Mouse (Mus musculus) MEL (cell line): ENCODE results near the gene Nkiras2. TPM values are rescaled to one million over a fixed set of nuclear protein-coding genes. Genes with fewer than 3 reads are reported as not detected.
"Not testable (repeated sequence)": the region's sequence is repeated elsewhere in the genome, so short reads cannot be mapped to it uniquely, and the experiment has no call there.

Experiments
- DNase-seq: peaks from one replicate; pipeline ENCODE4 v3.0.0; 2011; ENCODE audit warnings: low read depth, low spot score
- H3K27ac ChIP-seq: 2 replicates; pipeline ENCODE4 v1.5.1; 2012; ENCODE audit warnings: low read depth, mild to moderate bottlenecking, control low read depth, low read length, moderate library complexity; ENCODE audit not compliant: control insufficient read depth
- H3K27me3 ChIP-seq, 2 experiments: fragments of 150-350 bp in 1 of 2; sonication (generic) in 1 of 2; 2 replicates each; pipeline ENCODE4 v1.6.1; 2012; ENCODE audit warnings: low read length in 2 of 2, mild to moderate bottlenecking in 2 of 2, improper control_type of control experiment in 1 of 2, moderate library complexity in 1 of 2; ENCODE audit not compliant: insufficient read depth in 2 of 2, control insufficient read depth in 1 of 2
- H3K36me3 ChIP-seq, 2 experiments: 2 replicates each; pipeline ENCODE4 v1.6.1; 2012 to 2014; ENCODE audit warnings: low read length in 2 of 2, improper control_type of control experiment in 1 of 2, inconsistent platforms in 1 of 2, mild to moderate bottlenecking in 1 of 2; ENCODE audit not compliant: insufficient read depth in 2 of 2, control insufficient read depth in 1 of 2
- H3K4me1 ChIP-seq, 2 experiments: fragments of 150-350 bp in 1 of 2; sonication (generic) in 1 of 2; 2 replicates each; pipeline ENCODE4 v1.6.1; 2012; ENCODE audit warnings: low read length in 2 of 2, improper control_type of control experiment in 1 of 2, mild to moderate bottlenecking in 1 of 2; ENCODE audit not compliant: insufficient read depth in 2 of 2, control insufficient read depth in 1 of 2
- H3K4me3 ChIP-seq, 2 experiments: fragments of 150-350 bp in 1 of 2; sonication (generic) in 1 of 2; 2 replicates each; pipeline ENCODE4 v1.5.1; 2012; ENCODE audit warnings: low read depth in 2 of 2, low read length in 2 of 2, mild to moderate bottlenecking in 2 of 2, moderate library complexity in 2 of 2, control low read depth in 1 of 2, improper control_type of control experiment in 1 of 2; ENCODE audit not compliant: control insufficient read depth in 1 of 2, insufficient read depth in 1 of 2
- H3K79me2 ChIP-seq: 2 replicates; pipeline ENCODE4 v1.6.1; 2012; ENCODE audit warnings: mild to moderate bottlenecking, low read length, moderate library complexity; ENCODE audit not compliant: control insufficient read depth, poor library complexity, insufficient read depth
- H3K9ac ChIP-seq: 2 replicates; pipeline ENCODE4 v1.6.1; 2012; ENCODE audit warnings: low read depth, mild to moderate bottlenecking, control low read depth, low read length, moderate library complexity; ENCODE audit not compliant: control insufficient read depth, poor library complexity, severe bottlenecking
- H3K9me3 ChIP-seq: fragments of 150-350 bp; sonication (generic); replicated peaks from 2 replicates; pipeline ENCODE4 v1.6.1; 2012; ENCODE audit warnings: mild to moderate bottlenecking, low read length, improper control_type of control experiment, moderate library complexity; ENCODE audit not compliant: insufficient read depth
- BHLHE40 ChIP-seq: IDR thresholded peaks from 2 replicates; pipeline ENCODE4 v1.6.1; 2012; ENCODE audit warnings: low read depth, mild to moderate bottlenecking, inconsistent platforms, low read length, improper control_type of control experiment, borderline replicate concordance
- CTCF ChIP-seq, 3 experiments: IDR thresholded peaks in 2 of 3; conservative IDR thresholded peaks in 1 of 3; 2 replicates each; pipeline ENCODE4 v1.5.1; 2011 to 2012; ENCODE audit warnings: low read length in 3 of 3, low read depth in 2 of 3, mild to moderate bottlenecking in 2 of 3, improper control_type of control experiment in 1 of 3, inconsistent platforms in 1 of 3, mixed read lengths in 1 of 3, moderate library complexity in 1 of 3; ENCODE audit not compliant: control insufficient read depth in 1 of 3, insufficient read depth in 1 of 3, poor library complexity in 1 of 3, severe bottlenecking in 1 of 3
- E2F4 ChIP-seq: IDR thresholded peaks from 2 replicates; pipeline ENCODE4 v1.6.1; 2011; ENCODE audit warnings: low read depth, low read length, improper control_type of control experiment, borderline replicate concordance
- ELF1 ChIP-seq: IDR thresholded peaks from 2 replicates; pipeline ENCODE4 v1.6.1; 2014; ENCODE audit warnings: low read depth, mild to moderate bottlenecking, inconsistent platforms, low read length, improper control_type of control experiment, moderate library complexity
- GABPA ChIP-seq: IDR thresholded peaks from 2 replicates; pipeline ENCODE4 v1.6.1; 2012; ENCODE audit warnings: low read depth, mild to moderate bottlenecking, inconsistent platforms, low read length, improper control_type of control experiment, moderate library complexity
- JUND ChIP-seq: IDR thresholded peaks from 2 replicates; pipeline ENCODE4 v1.6.1; 2011; ENCODE audit warnings: low read depth, mild to moderate bottlenecking, improper control_type of control experiment, low read length
- MAX ChIP-seq: IDR thresholded peaks from 2 replicates; pipeline ENCODE4 v1.6.1; 2011; ENCODE audit warnings: low read length, improper control_type of control experiment
- MAZ ChIP-seq: IDR thresholded peaks from 2 replicates; pipeline ENCODE4 v1.6.1; 2012; ENCODE audit warnings: low read depth, mild to moderate bottlenecking, inconsistent platforms, low read length, improper control_type of control experiment
- MEF2A ChIP-seq: IDR thresholded peaks from 2 replicates; pipeline ENCODE4 v1.6.1; 2014; ENCODE audit warnings: low read depth, mild to moderate bottlenecking, inconsistent platforms, low read length, improper control_type of control experiment; ENCODE audit not compliant: poor library complexity, insufficient replicate concordance, severe bottlenecking; ENCODE audit errors: extremely low read depth
- MYB ChIP-seq: IDR thresholded peaks from 2 replicates; pipeline ENCODE4 v1.6.1; 2011; ENCODE audit warnings: mild to moderate bottlenecking, low read depth, low read length, improper control_type of control experiment
- POLR2A ChIP-seq, 2 experiments: IDR thresholded peaks; 2 replicates each; pipeline ENCODE4 v1.6.1; 2011 to 2012; ENCODE audit warnings: low read length in 2 of 2, mild to moderate bottlenecking in 2 of 2, control low read depth in 1 of 2, improper control_type of control experiment in 1 of 2, low read depth in 1 of 2, moderate library complexity in 1 of 2; ENCODE audit not compliant: control insufficient read depth in 1 of 2, insufficient read depth in 1 of 2, poor library complexity in 1 of 2
- POLR2AphosphoS5 ChIP-seq: IDR thresholded peaks from 2 replicates; pipeline ENCODE4 v1.6.1; 2012; ENCODE audit warnings: low read depth, borderline replicate concordance, mild to moderate bottlenecking, inconsistent platforms, low read length, moderate library complexity, mixed read lengths
- RAD21 ChIP-seq: IDR thresholded peaks from 2 replicates; pipeline ENCODE4 v1.6.1; 2011; ENCODE audit warnings: mild to moderate bottlenecking, low read depth, low read length, improper control_type of control experiment
- SMC3 ChIP-seq: IDR thresholded peaks from 2 replicates; pipeline ENCODE4 v1.6.1; 2011; ENCODE audit warnings: low read depth, low read length, improper control_type of control experiment
- TBP ChIP-seq: IDR thresholded peaks from 2 replicates; pipeline ENCODE4 v1.8.0; 2011; ENCODE audit warnings: low read depth, low read length, improper control_type of control experiment
- TCF12 ChIP-seq: IDR thresholded peaks from 2 replicates; pipeline ENCODE4 v1.6.1; 2014; ENCODE audit warnings: low read depth, mild to moderate bottlenecking, inconsistent platforms, low read length, improper control_type of control experiment, moderate library complexity
- USF1 ChIP-seq: IDR thresholded peaks from 2 replicates; pipeline ENCODE4 v1.6.1; 2014; ENCODE audit warnings: low read depth, mild to moderate bottlenecking, inconsistent platforms, low read length, improper control_type of control experiment, moderate library complexity
- ZC3H11A ChIP-seq: IDR thresholded peaks from 2 replicates; pipeline ENCODE4 v1.6.1; 2012; ENCODE audit warnings: low read depth, mild to moderate bottlenecking, inconsistent platforms, low read length, improper control_type of control experiment
- polyA plus RNA-seq, 2 experiments: library from polyadenylated mRNA; stranded (reverse) in 1 of 2; unstranded in 1 of 2; fragments of >175 nt in 1 of 2; fragments of >200 nt in 1 of 2; gene quantifications; 2 replicates each; pipeline versions ENCODE4 v1.2.1 to v1.2.4; 2012; ENCODE audit warnings: low replicate concordance in 2 of 2, low read depth in 1 of 2; ENCODE audit not compliant: insufficient read length in 2 of 2, insufficient read depth in 1 of 2, missing spikeins in 1 of 2
- total RNA-seq: library from RNA; depleted of rRNA; stranded (reverse); fragments of 300-350 nt; gene quantifications from 2 replicates; pipeline ENCODE4 v1.2.3, GENCODE M21; 2012

Nkiras2 gene
- total and polyA plus RNA-seq, 3 experiments, result 37.1 to 49.9 TPM; not detected in 1

GRCm38 (mm10) chr11:100655589-100655988, 36.5 kb downstream of the Nkiras2 start:
- DNase-seq, result peak; percentile 37
- TF ChIP-seq USF1 (0 out of 2 replicates have a peak, but pooled peaks have one; percentile 48), ZC3H11A (peak; percentile 21; the same call in 1 of the 2 replicates), CTCF (IDR thresholded peaks at IDR 0.05 in 2 of 3, conservative IDR thresholded peaks at IDR 0.05 in 1 of 3; ENCODE audit: control insufficient read depth in 1 of 3, insufficient read depth in 1 of 3, low read depth in 2 of 3, low read length in 3 of 3, poor library complexity in 1 of 3, severe bottlenecking in 1 of 3) (peak; percentile 11 to 57 (median 45); a peak in 4 of 6 replicates), RAD21 (peak; percentile 30), SMC3 (peak; percentile 34; the same call in 1 of the 2 replicates)
- H3K27me3 ChIP-seq, result not testable (repeated sequence)

DNA sequence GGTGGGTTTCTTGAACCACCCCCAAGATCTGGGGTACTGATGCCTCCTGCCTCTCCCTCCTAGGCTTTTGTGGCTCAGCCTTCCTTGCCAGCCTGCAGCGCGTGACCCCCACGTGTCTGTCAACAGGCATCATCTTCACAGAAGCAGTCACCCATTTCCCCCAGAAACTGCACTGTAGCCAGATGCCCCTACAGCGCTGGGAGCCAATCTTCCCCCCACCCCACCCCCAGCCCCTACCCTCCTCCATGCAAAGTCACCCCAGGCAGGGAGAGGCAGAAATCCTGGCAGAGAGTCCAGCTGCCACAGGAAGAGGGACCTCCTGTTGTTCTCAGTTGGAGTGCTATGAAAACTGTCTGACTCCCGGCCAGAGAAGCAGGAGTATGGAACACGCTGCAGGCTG, 37.4 kb downstream of the Nkiras2 start:
- H3K27ac ChIP-seq, result no peak overlapping the region
- H3K36me3 ChIP-seq, result no peaks in the 10 kb centered on the region
- no peak for DNase-seq
- TF ChIP-seq TBP (no peak), GABPA (no peak), SMC3 (no peak)
- H3K4me1 ChIP-seq, result no peaks in the 10 kb centered on the region
- H3K27me3 ChIP-seq, result no peaks in the 10 kb centered on the region; a peak in 3 of 4 replicates
- H3K9me3 ChIP-seq, result no peaks in the 10 kb centered on the region
- no peaks in the 10 kb centered on the region for H3K79me2 ChIP-seq
- no peak overlapping the region for H3K4me3 ChIP-seq
- no peak overlapping the region for H3K9ac ChIP-seq

More at GRCm38 (mm10) chr11:100655589-100655988, 36.5 kb downstream of the Nkiras2 start:
- not testable (repeated sequence) for H3K36me3 ChIP-seq, H3K9ac ChIP-seq, H3K27ac ChIP-seq, H3K9me3 ChIP-seq, H3K4me3 ChIP-seq, H3K79me2 ChIP-seq, H3K4me1 ChIP-seq

GRCm38 (mm10) chr11:100659806-100660205, 40.8 kb downstream of the Nkiras2 start:
- no peaks in the 10 kb centered on the region for H3K9me3 ChIP-seq

GRCm38 (mm10) chr11:100671049-100671448, 52.0 kb downstream of the Nkiras2 start:
- no peaks in the 10 kb centered on the region for H3K4me1 ChIP-seq
- H3K9me3 ChIP-seq, result no peaks in the 10 kb centered on the region
- no peak for DNase-seq
- H3K36me3 ChIP-seq, result no peaks in the 10 kb centered on the region
- H3K27ac ChIP-seq, result no peak overlapping the region
- no peak overlapping the region for H3K9ac ChIP-seq
- no peak for TF ChIP-seq POLR2A (IDR thresholded peaks at IDR 0.05; ENCODE audit: control insufficient read depth in 1 of 2, insufficient read depth in 1 of 2, low read depth in 1 of 2, low read length in 2 of 2, poor library complexity in 1 of 2)
- no peak for TF ChIP-seq JUND
- no peak for TF ChIP-seq ELF1
- TF ChIP-seq MEF2A, result no peak
- TF ChIP-seq MAX, result no peak
- TF ChIP-seq POLR2AphosphoS5, result no peak
- no peak for TF ChIP-seq USF1
- no peak for TF ChIP-seq MAZ
- H3K4me3 ChIP-seq, result no peak overlapping the region
- H3K79me2 ChIP-seq, result no peaks in the 10 kb centered on the region
- H3K27me3 ChIP-seq, result peaks cover 2 to 3% of the 10 kb centered on the region in 2 experiments; a peak in 3 of 4 replicates

More at GRCm38 (mm10) chr11:100659806-100660205, 40.8 kb downstream of the Nkiras2 start:
- peaks cover 0 to 2% of the 10 kb centered on the region in 2 experiments; a peak in 3 of 4 replicates for H3K27me3 ChIP-seq
- no peaks in the 10 kb centered on the region for H3K4me1 ChIP-seq
- H3K79me2 ChIP-seq, result no peaks in the 10 kb centered on the region
- H3K9ac ChIP-seq, result no peak overlapping the region
- H3K36me3 ChIP-seq, result no peaks in the 10 kb centered on the region
- no peak for TF ChIP-seq BHLHE40
- no peak for TF ChIP-seq E2F4
- no peak for TF ChIP-seq MAZ
- no peak for TF ChIP-seq TCF12
- TF ChIP-seq MYB, result no peak
- H3K4me3 ChIP-seq, result no peak overlapping the region
- no peak overlapping the region for H3K27ac ChIP-seq
- DNase-seq, result no peak
